Mouse (Mus musculus) forebrain, embryonic 11.5 days (tissue): Measurements from ENCODE around the gene Gab3. TPM values are rescaled to one million over a fixed set of nuclear protein-coding genes. Genes with fewer than 3 reads are reported as not detected.

Source experiments
- ATAC-seq: fragments of 200-750 bp; cut with Nextera tagmentation; replicated peaks from 2 replicates; pipeline ENCODE4 v1.8.0; 2017; ENCODE audit warnings: moderate TSS enrichment; ENCODE audit not compliant: low FRiP score
- DNase-seq: peaks from one replicate; pipeline ENCODE4 v3.0.0-alpha.2; 2017; ENCODE audit warnings: low spot score
- H3K27ac ChIP-seq: fragments of 300-500 bp; sonication (generic); 2 replicates; pipeline ENCODE4 v1.5.1; 2014; ENCODE audit warnings: low read depth, low read length
- H3K27me3 ChIP-seq: fragments of 300-500 bp; sonication (generic); 2 replicates; pipeline ENCODE4 v1.6.1; 2014; ENCODE audit warnings: mild to moderate bottlenecking, low read length, mixed read lengths; ENCODE audit not compliant: control insufficient read depth, insufficient read depth
- H3K36me3 ChIP-seq: fragments of 300-500 bp; sonication (generic); 2 replicates; pipeline ENCODE4 v1.6.1; 2014; ENCODE audit warnings: mild to moderate bottlenecking, low read length, moderate library complexity, mixed read lengths; ENCODE audit not compliant: control insufficient read depth, insufficient read depth
- H3K4me1 ChIP-seq: fragments of 300-500 bp; sonication (generic); replicated peaks from 2 replicates; pipeline ENCODE4 v1.6.1; 2014; ENCODE audit warnings: low read length, mixed read lengths; ENCODE audit not compliant: control insufficient read depth, insufficient read depth
- H3K4me2 ChIP-seq: fragments of 300-500 bp; sonication (generic); 2 replicates; pipeline ENCODE4 v1.6.1; 2014; ENCODE audit warnings: low read depth, mild to moderate bottlenecking, low read length, moderate library complexity, mixed read lengths; ENCODE audit not compliant: severe bottlenecking
- H3K4me3 ChIP-seq: fragments of 300-500 bp; sonication (generic); 2 replicates; pipeline ENCODE4 v1.5.1; 2014; ENCODE audit warnings: low read depth, low read length
- H3K9ac ChIP-seq: fragments of 300-500 bp; sonication (generic); 2 replicates; pipeline ENCODE4 v1.6.1; 2014; ENCODE audit warnings: low read length
- H3K9me3 ChIP-seq: fragments of 300-500 bp; sonication (generic); 2 replicates; pipeline ENCODE4 v1.6.1; 2016; ENCODE audit warnings: low read length, mixed read lengths; ENCODE audit not compliant: control insufficient read depth
- WGBS: fragments of 180-500 bp; shearing (Covaris S2); extraction: QIAGEN DNeasy Blood & Tissue Kit; methylation state at CpG from one replicate; pipeline ENCODE4 v1.1.7; 2014; 5-methylcytosine and 5-hydroxymethylcytosine counted together
- polyA plus RNA-seq: library from polyadenylated mRNA; unstranded; fragments of >200 nt; fragmentation: Nextera tagmentation; extraction: Ambion mirVana; gene quantifications from 2 replicates; pipeline ENCODE4 v1.2.1, GENCODE M21; 2014

Gene Gab3
- polyA plus RNA-seq: 1.1 and 1.2 TPM in 2 replicates

DNA sequence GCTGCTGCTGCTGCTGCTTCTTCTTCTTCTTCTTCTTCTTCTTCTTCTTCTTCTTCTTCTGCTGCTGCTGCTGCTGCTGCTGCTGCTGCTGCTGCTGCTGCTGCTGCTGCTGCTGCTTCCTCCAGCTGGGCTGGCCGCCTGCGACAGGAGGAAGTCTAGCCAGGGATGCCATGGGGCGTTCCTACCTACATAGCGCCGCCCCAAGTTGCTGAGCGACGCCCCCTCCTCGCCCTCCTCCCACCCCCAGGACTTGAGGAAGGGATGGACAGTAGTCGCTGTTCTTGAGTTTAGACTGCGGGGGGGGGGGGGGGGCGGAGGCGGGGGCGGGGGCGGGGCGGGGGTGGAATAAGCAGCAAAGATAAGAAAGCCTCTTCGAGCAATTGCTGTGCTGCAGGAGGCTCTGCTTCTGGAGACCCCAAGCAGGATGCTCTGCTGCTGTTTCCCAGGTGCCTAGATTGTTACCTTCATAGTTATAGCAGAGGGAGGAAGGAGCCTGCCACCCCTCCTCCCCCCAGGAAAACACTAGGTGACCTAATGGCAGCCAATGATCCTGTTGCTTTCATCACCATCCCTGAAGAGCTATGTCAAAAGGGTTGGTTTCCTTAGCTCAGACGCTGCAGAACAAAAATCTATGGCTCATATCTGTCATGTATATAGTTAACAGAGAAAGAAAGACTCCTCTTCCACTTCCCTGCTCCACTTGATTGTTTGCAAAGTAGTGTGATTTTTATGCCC lies at the start of gene Gab3:
TSS of gene Gab3 (minus strand) at position 685 of the 735 bp plus-strand sequence.
- H3K9ac ChIP-seq: peak within 1 kb of the TSS; percentile 36; the same call in 1 of the 2 replicates
- peak within 1 kb of the TSS; percentile 51 for H3K4me2 ChIP-seq
- H3K4me3 ChIP-seq: peak within 1 kb of the TSS; percentile 37
- no peaks in the 10 kb centered on the region for H3K27me3 ChIP-seq
- no peaks in the 10 kb centered on the region for H3K36me3 ChIP-seq
- WGBS: 12% methylated on average over 12 of the region's 17 CpGs
- no peaks in the 10 kb centered on the region for H3K9me3 ChIP-seq
- no peaks in the 10 kb centered on the region for H3K4me1 ChIP-seq
- no peak within 1 kb of the TSS for H3K27ac ChIP-seq
- DNase-seq (peak; percentile 70), ATAC-seq (peak; percentile 85)

DNA sequence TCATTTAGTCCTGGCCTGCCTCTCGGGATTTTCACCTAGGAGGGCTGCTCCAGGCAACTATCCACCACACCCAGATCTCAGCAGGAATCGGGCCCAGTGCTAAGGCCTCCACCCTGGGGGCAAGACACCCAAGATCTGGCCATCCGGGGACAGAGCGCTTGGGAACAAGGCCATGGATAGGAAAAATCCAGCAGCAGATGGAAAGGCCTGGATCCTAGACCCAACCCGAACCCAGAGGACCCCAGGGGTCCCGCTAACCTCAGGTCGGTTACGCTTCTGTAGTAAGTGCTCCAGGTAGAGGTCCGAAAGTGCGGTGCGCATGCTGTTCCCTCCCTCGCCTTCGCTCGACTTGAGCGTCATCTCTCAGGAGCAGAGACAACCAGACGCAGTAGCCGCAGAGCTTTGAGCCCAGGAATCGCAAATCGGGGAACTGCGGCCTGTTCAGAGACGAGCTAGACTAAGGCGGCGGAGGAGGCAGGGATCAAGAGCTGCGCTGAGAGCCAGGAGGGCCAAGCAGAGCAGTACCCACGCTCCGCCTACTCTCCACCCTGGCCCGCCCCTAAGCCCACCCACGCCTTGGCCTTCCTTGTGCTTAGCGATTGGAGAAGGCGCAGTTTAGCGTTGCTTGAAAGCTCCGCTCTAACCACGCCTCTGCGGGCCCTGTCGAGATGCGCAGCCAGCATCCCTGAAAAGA lies 45.4 kb upstream of the Gab3 start, which contains the start of gene Mpp1:
TSS of gene Mpp1 (minus strand) at position 550 of the 694 bp plus-strand sequence.
- DNase-seq (peak; percentile 88), ATAC-seq (peak; percentile 100)
- WGBS: 14% methylated on average over 35 of the region's 36 CpGs

DNA sequence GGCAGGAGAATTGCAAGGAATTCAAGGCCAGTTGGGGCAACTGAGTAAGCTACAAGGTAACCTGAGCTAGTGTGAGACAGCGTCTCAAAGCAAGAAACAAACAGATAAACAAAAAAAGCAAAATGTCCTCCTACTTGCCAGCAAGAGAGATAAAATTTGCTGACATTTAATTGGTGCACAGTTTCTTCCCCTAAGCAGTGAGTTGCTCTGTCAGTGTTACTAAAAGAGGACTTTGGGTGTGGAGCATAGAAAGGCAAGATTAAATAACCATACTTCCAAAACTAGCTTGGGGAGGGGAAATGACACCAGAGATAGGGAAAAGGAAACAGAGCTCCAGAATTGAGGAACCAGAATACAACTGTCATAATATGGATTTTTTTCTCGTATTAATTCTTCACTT lies 44.2 kb upstream of the Gab3 start:
- ATAC-seq (no peak), DNase-seq (no peak)
- Histone ChIP-seq H3K27ac (no peak overlapping the region), H3K9me3 (no peaks in the 10 kb centered on the region), H3K36me3 (no peaks in the 10 kb centered on the region), H3K9ac (no peak overlapping the region), H3K4me3 (no peak overlapping the region), H3K27me3 (no peaks in the 10 kb centered on the region), H3K4me2 (no peak overlapping the region), H3K4me1 (no peaks in the 10 kb centered on the region)
- 77% methylated on average over 2 of the region's 2 CpGs for WGBS

More for the DNA sequence above, 45.4 kb upstream of the Gab3 start, which contains the start of gene Mpp1:
- Histone ChIP-seq H3K4me1 (no peaks in the 10 kb centered on the region), H3K4me3 (peak within 1 kb of the TSS; percentile 43), H3K4me2 (peak within 1 kb of the TSS; percentile 51), H3K9ac (peak within 1 kb of the TSS; percentile 60), H3K27me3 (no peaks in the 10 kb centered on the region), H3K9me3 (no peaks in the 10 kb centered on the region), H3K36me3 (no peaks in the 10 kb centered on the region), H3K27ac (no peak within 1 kb of the TSS)

DNA sequence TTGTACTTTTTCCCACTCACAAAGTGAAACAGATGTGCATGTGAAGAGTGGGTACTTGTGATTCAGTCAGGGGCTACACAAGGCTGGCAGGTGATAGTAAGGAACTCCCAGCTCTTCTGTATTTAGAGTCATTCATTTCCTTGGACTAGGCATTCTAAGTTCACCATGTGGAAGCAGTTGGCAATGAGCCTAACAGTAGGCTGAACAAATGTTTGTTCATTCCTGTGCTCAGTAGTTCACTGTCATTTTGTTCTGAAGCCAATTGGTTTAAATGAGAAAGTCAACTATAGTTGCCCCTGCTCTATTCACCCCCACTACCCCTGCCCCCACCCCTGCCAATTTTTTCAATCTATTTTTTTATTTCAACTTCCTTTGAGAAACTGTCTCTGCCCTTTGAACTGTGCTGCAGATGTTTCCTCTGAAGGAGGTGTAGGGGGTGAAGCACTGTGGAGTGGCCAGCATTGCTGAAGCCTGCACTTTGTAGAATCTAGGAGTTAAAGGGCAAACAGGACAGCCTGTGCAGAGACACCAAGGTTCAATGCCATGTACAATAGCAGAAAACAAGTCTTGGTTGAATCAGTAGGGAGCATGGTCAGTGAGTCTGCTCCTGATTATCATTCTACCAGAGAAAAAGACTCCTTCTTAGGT lies 43.2 kb upstream of the Gab3 start:
- H3K4me1 ChIP-seq: no peaks in the 10 kb centered on the region
- no peaks in the 10 kb centered on the region for H3K27me3 ChIP-seq
- no peak overlapping the region for H3K4me2 ChIP-seq
- no peak overlapping the region for H3K27ac ChIP-seq
- ATAC-seq (no peak), DNase-seq (no peak)
- H3K36me3 ChIP-seq: no peaks in the 10 kb centered on the region
- no peak overlapping the region for H3K9ac ChIP-seq
- no peak overlapping the region for H3K4me3 ChIP-seq
- no peaks in the 10 kb centered on the region for H3K9me3 ChIP-seq

DNA sequence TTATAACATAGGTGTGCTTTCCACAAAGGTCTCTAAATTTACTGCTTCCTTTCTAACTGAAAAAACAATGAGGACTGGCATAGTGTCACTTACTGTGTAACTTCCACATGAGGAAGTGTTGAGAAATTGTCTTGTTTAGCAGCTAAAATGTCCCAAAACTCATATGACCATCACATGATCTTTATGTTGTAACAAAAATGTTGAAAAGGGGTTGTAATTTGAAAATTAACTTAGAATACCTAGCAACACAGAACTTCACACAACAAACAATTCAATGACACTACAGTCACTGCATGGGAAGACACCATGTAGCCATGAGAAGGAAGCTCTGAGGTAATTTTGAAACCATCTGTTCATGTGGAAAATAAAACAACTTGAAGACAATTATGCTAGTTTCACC lies 41.6 kb upstream of the Gab3 start:
- no peaks in the 10 kb centered on the region for H3K9me3 ChIP-seq
- no peak overlapping the region for H3K9ac ChIP-seq
- DNase-seq (no peak), ATAC-seq (no peak)
- no peak overlapping the region for H3K4me3 ChIP-seq
- H3K4me1 ChIP-seq: no peaks in the 10 kb centered on the region
- H3K27ac ChIP-seq: no peak overlapping the region
- H3K27me3 ChIP-seq: no peaks in the 10 kb centered on the region
- H3K36me3 ChIP-seq: no peaks in the 10 kb centered on the region
- H3K4me2 ChIP-seq: no peak overlapping the region

DNA sequence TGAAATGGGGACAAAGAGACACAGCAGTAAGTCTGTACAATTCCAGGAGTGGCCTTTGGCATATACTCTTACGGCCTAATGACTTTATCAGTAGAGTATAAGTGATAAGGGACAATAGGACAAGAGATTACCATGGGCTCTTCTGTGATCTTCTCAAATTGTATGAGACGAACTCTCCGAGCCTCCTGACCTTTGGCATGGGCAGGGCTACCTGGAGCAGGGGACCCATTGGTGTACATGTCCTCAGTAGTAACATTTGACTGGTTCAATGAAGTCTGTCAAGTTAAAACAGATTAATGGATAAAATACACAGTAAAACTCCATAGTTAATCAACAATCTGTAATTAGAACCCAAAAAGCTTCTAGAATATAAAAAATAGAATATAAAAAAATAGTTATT lies 40.3 kb upstream of the Gab3 start:
- Histone ChIP-seq H3K4me1 (no peaks in the 10 kb centered on the region), H3K9me3 (no peaks in the 10 kb centered on the region), H3K27me3 (no peaks in the 10 kb centered on the region), H3K27ac (no peak overlapping the region), H3K4me2 (no peak overlapping the region), H3K9ac (no peak overlapping the region), H3K36me3 (no peaks in the 10 kb centered on the region), H3K4me3 (no peak overlapping the region)
- ATAC-seq: no peak
- no peak for DNase-seq
- WGBS: 86% methylated on average over 3 of the region's 3 CpGs

DNA sequence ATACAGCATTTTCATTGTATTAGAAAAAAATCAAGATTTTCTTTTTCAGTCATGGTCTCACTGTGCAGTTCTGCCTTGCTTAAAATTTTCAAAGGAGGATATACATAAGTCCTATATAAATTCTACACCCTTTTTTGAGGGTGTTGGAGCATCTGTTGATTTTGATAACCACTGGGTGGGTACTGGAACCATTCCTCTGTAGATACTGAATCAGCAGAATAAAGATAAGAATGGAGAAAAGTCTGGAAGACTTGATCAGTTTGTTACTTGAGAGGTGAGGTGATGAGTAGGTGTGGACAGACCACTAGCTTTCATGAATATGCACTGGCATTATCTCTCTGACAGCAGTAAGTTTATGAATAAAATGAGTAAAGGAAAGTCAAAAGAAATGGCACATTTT lies 30.3 kb upstream of the Gab3 start:
- H3K4me3 ChIP-seq: no peak overlapping the region
- no peak overlapping the region for H3K9ac ChIP-seq
- no peak overlapping the region for H3K4me2 ChIP-seq
- DNase-seq: no peak
- ATAC-seq: no peak
- no peaks in the 10 kb centered on the region for H3K27me3 ChIP-seq
- no peaks in the 10 kb centered on the region; the same call in 1 of the 2 replicates for H3K36me3 ChIP-seq
- no peaks in the 10 kb centered on the region for H3K9me3 ChIP-seq
- H3K27ac ChIP-seq: no peak overlapping the region
- no peaks in the 10 kb centered on the region for H3K4me1 ChIP-seq

DNA sequence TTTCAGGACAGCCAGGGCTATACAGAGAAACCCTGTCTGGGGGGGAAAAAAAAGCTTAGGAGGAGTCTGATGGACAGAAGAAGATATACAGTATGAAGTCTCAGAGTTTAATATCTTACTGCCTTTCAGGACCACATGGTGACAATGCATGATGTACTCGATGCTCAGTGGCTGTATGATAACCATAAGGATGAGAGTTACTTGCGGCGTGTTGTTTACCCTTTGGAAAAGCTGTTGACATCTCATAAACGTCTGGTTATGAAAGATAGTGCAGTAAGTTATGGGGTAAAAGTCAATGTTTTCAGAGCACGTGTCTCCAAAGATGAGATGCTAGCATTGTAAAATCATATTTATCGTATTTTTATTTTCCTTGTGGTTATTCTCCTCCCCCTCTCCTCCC lies 17.0 kb upstream of the Gab3 start:
- Histone ChIP-seq H3K9ac (no peak overlapping the region), H3K4me3 (no peak overlapping the region), H3K4me1 (no peaks in the 10 kb centered on the region), H3K36me3 (no peaks in the 10 kb centered on the region; the same call in 1 of the 2 replicates), H3K27me3 (no peaks in the 10 kb centered on the region), H3K9me3 (no peaks in the 10 kb centered on the region), H3K4me2 (no peak overlapping the region), H3K27ac (no peak overlapping the region)
- DNase-seq: no peak
- 92% methylated on average over 6 of the region's 6 CpGs for WGBS
- ATAC-seq: no peak
